Comparison of ENCODE assay signal across 13 mouse cellular contexts in genomic region chr6:101215436-101215791, GRCm38 (mm10).
DNase-seq lines count a peak whose midpoint lies in the region; ATAC-seq and TF ChIP-seq lines count a peak whose summit lies in the region.
"Had no signal": no experiment of that assay in that cellular context is flagged by ENCODE, and none has a peak within 500 bp of the region (broad histone marks: within the 10 kb centered on the region; RNA-seq: fewer than 3 reads in every experiment).

No protein-coding gene starts in this region.

- H3K27ac ChIP-seq in heart, adult 2 months = no peak overlapping the region
- no peak overlapping the region for H3K27ac ChIP-seq in heart, embryonic 10.5 days
- peak overlapping the region; percentile 71 for H3K27ac ChIP-seq in forebrain, embryonic 15.5 days (replicated peaks)
- H3K27ac ChIP-seq in lung, embryonic 14.5 days (ENCODE audit: low read depth) = no peak overlapping the region
- H3K27ac ChIP-seq: embryonic facial prominence, embryonic 13.5 days; heart, embryonic 15.5 days; layer of hippocampus, adult 2 months; liver, embryonic 13.5 days had no signal

- intact Hi-C loops in heart, adult 2 months (cut with DNase I) = no loop called here

- peak overlapping the region; percentile 19; the same call in 1 of the 2 replicates for H3K4me2 ChIP-seq in forebrain, embryonic 15.5 days (replicated peaks)
- H3K4me2 ChIP-seq in lung, embryonic 14.5 days = peak overlapping the region; percentile 28
- H3K4me2 ChIP-seq: embryonic facial prominence, embryonic 13.5 days; heart, embryonic 15.5 days; liver, embryonic 13.5 days had no signal

- no peaks in the 10 kb centered on the region for H3K27me3 ChIP-seq in heart, adult 2 months (ENCODE audit: control insufficient read depth, insufficient read depth, low read length)
- no peaks in the 10 kb centered on the region for H3K27me3 ChIP-seq in heart, embryonic 10.5 days (ENCODE audit: insufficient read depth, poor library complexity, severe bottlenecking)
- no peaks in the 10 kb centered on the region for H3K27me3 ChIP-seq in forebrain, embryonic 15.5 days
- H3K27me3 ChIP-seq in lung, embryonic 14.5 days (ENCODE audit: insufficient read depth, low read length) = no peaks in the 10 kb centered on the region
- H3K27me3 ChIP-seq: embryonic facial prominence, embryonic 13.5 days; heart, embryonic 15.5 days; liver, embryonic 13.5 days had no signal

- TF ChIP-seq EP300 in heart, adult 2 months (IDR thresholded peaks at IDR 0.05; ENCODE audit: insufficient read depth, low read depth, low read length) = no peak

- H3K9me3 ChIP-seq in heart, embryonic 10.5 days = no peaks in the 10 kb centered on the region
- no peaks in the 10 kb centered on the region for H3K9me3 ChIP-seq in forebrain, embryonic 15.5 days
- H3K9me3 ChIP-seq in lung, embryonic 14.5 days (ENCODE audit: low read depth, low read length) = no peaks in the 10 kb centered on the region
- H3K9me3 ChIP-seq: embryonic facial prominence, embryonic 13.5 days; heart, embryonic 15.5 days; liver, embryonic 13.5 days had no signal

- TF ChIP-seq POLR2A in heart, adult 2 months (IDR thresholded peaks at IDR 0.05; ENCODE audit: insufficient read depth, low read depth, low read length) = no peak

- no peaks in the 10 kb centered on the region for H3K4me1 ChIP-seq in heart, adult 2 months (ENCODE audit: control insufficient read depth, insufficient read depth, low read length)
- H3K4me1 ChIP-seq in heart, embryonic 10.5 days = peaks cover 6% of the 10 kb centered on the region; the same call in 1 of the 2 replicates
- peaks cover 52% of the 10 kb centered on the region for H3K4me1 ChIP-seq in forebrain, embryonic 15.5 days
- H3K4me1 ChIP-seq in lung, embryonic 14.5 days (ENCODE audit: insufficient read depth) = peaks cover 20% of the 10 kb centered on the region
- H3K4me1 ChIP-seq: liver, embryonic 13.5 days had no signal

- ATAC-seq in forebrain, embryonic 15.5 days (replicated peaks) = peak; percentile 75
- ATAC-seq in lung, embryonic 14.5 days (ENCODE audit: insufficient read depth) = peak; percentile 55

- no peaks in the 10 kb centered on the region for H3K79me2 ChIP-seq in heart, adult 2 months (replicated peaks; ENCODE audit: control insufficient read depth, insufficient read depth, low read length)

- DNase-seq in heart, adult 2 months = peak; percentile 13 to 21
- DNase-seq in heart, embryonic 10.5 days (ENCODE audit: low spot score) = no peak
- DNase-seq in R1 (ENCODE audit: low read depth, low spot score) = peak; percentile 3
- peak; percentile 72 for DNase-seq in lung, embryonic 14.5 days
- no peak for DNase-seq in cerebellum, postnatal 4 days (ENCODE audit: low spot score in 2 of 2)
- no peak for DNase-seq in thymus, postnatal 14 days
- no peak for DNase-seq in left cerebral cortex, adult 11 months (ENCODE audit: low spot score)
- DNase-seq: adrenal gland, postnatal 25 days; liver, embryonic 13.5 days had no signal

- no peak for TF ChIP-seq CTCF in heart, adult 2 months (IDR thresholded peaks at IDR 0.05)
- TF ChIP-seq CTCF in lung, embryonic 14.5 days (IDR thresholded peaks at IDR 0.05; ENCODE audit: low read depth) = no peak

- no peak overlapping the region for H3K4me3 ChIP-seq in heart, adult 2 months
- no peak overlapping the region for H3K4me3 ChIP-seq in heart, embryonic 10.5 days
- no peak overlapping the region for H3K4me3 ChIP-seq in forebrain, embryonic 15.5 days
- no peak overlapping the region for H3K4me3 ChIP-seq in lung, embryonic 14.5 days (ENCODE audit: low read depth, low read length)
- H3K4me3 ChIP-seq: embryonic facial prominence, embryonic 13.5 days; heart, embryonic 15.5 days; layer of hippocampus, adult 2 months; liver, embryonic 13.5 days had no signal

- WGBS in heart, adult 2 months = 37% methylated on average over 16 of the region's 16 CpGs
- 47% methylated on average over 16 of the region's 16 CpGs for WGBS in heart, embryonic 10.5 days
- WGBS in forebrain, embryonic 15.5 days = 35% methylated on average over 16 of the region's 16 CpGs
- 24% methylated on average over 16 of the region's 16 CpGs for WGBS in lung, embryonic 14.5 days

- no peak overlapping the region for H3K9ac ChIP-seq in heart, adult 2 months (ENCODE audit: low read depth, low read length)
- H3K9ac ChIP-seq in forebrain, embryonic 15.5 days (replicated peaks) = no peak overlapping the region
- H3K9ac ChIP-seq in lung, embryonic 14.5 days = no peak overlapping the region
- H3K9ac ChIP-seq: embryonic facial prominence, embryonic 13.5 days; heart, embryonic 15.5 days; liver, embryonic 13.5 days had no signal

- no peaks in the 10 kb centered on the region for H3K36me3 ChIP-seq in heart, adult 2 months (ENCODE audit: control insufficient read depth, insufficient read depth, low read length)
- H3K36me3 ChIP-seq in heart, embryonic 10.5 days = no peaks in the 10 kb centered on the region
- no peaks in the 10 kb centered on the region for H3K36me3 ChIP-seq in forebrain, embryonic 15.5 days
- no peaks in the 10 kb centered on the region for H3K36me3 ChIP-seq in lung, embryonic 14.5 days (ENCODE audit: insufficient read depth)
- H3K36me3 ChIP-seq: embryonic facial prominence, embryonic 13.5 days; heart, embryonic 15.5 days; liver, embryonic 13.5 days had no signal

Comparison
In these comparisons a context has a peak if more than half of its experiments do, and no peak if none do; other contexts are left out.
1. DNase-seq: peak in heart, adult 2 months (2 of 2), R1 (single experiment) and lung, embryonic 14.5 days (single experiment); none in heart, embryonic 10.5 days (single experiment), cerebellum, postnatal 4 days (0 of 2), thymus, postnatal 14 days (single experiment) and left cerebral cortex, adult 11 months (single experiment).